Mouse (Mus musculus): Measurements from ENCODE around the gene Fam173b.
A peak's percentile ranks its signal among the peaks of the same experiment; 100 is the strongest.

The Fam173b gene

GRCm38 (mm10) chr15:31647851-31648569, 46.4 kb downstream of the Fam173b start:
- DNase-seq: no peak

- no peak for DNase-seq
These were observed 48.0 kb downstream of the Fam173b start for GRCm38 (mm10) chr15:31649691-31650090.

GRCm38 (mm10) chr15:31650821-31651220, 49.2 kb downstream of the Fam173b start:
- no peak for DNase-seq

GRCm38 (mm10) chr15:31660133-31660795, 58.6 kb downstream of the Fam173b start:
- DNase-seq: no peak

GRCm38 (mm10) chr15:31660844-31661243, 59.2 kb downstream of the Fam173b start:
- DNase-seq: no peak

GRCm38 (mm10) chr15:31661802-31662201, 60.1 kb downstream of the Fam173b start:
- no peak for DNase-seq

- DNase-seq: peak; percentile 21
These were observed 61.4 kb downstream of the Fam173b start for GRCm38 (mm10) chr15:31663074-31663473.
